Mouse (Mus musculus) small intestine, adult 2 months (tissue): ENCODE data around the gene Lix1l.

Source experiments
- CTCF ChIP-seq: fragments of 200-500 bp; IDR thresholded peaks from 2 replicates; pipeline ENCODE4 v1.5.1; 2012; ENCODE audit warnings: low read depth, mild to moderate bottlenecking, control low read depth, inconsistent platforms, low read length, moderate library complexity, mixed read lengths; ENCODE audit not compliant: insufficient replicate concordance, insufficient read length; ENCODE audit errors: extremely low read depth
- POLR2A ChIP-seq: fragments of 200-500 bp; IDR thresholded peaks from 2 replicates; pipeline ENCODE4 v1.6.1; 2012; ENCODE audit warnings: low read depth, mild to moderate bottlenecking, control low read depth, inconsistent platforms, low read length, moderate library complexity

- no peak for TF ChIP-seq CTCF
- no peak for TF ChIP-seq POLR2A
These were observed 35.8 kb upstream of the Lix1l start for GRCm38 (mm10) chr3:96565105-96565504.
